Mouse (Mus musculus) heart, postnatal 4 days (tissue): ENCODE results near the gene Lfng. TPM values are rescaled to one million over a fixed set of nuclear protein-coding genes. Genes with fewer than 3 reads are reported as not detected.
A peak's percentile ranks its signal among the peaks of the same experiment; 100 is the strongest.

Source experiments
- DNase-seq: peaks from one replicate; pipeline ENCODE4 v3.0.0; 2021
- total RNA-seq, 2 experiments: library from RNA; stranded (reverse); gene quantifications; 2 replicates each; pipeline ENCODE4 v1.2.3; 2021

The Lfng gene
- total RNA-seq, 2 experiments from 2014 or later = 11.6 to 12.1 TPM

DNA sequence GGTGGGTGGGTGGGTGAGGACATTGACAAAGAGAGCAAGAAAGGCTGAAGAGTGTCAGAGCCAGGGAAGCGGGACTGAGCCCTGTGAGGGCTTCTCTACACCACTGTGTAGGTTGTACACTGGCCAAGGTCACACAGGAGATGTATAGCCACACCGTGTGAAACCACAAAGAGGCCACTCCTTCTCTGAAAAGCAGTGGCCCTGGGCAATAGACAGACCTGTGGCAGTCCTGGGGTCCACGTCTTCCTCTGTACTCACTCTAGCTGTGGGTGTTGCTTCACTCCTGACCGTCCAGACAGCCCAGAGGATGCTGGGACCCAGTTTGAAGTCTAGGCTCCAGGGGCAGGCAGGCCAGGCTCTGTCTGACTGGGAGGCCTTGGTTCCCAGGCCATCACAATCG lies 12.3 kb upstream of the Lfng start:
- no peak for DNase-seq

DNA sequence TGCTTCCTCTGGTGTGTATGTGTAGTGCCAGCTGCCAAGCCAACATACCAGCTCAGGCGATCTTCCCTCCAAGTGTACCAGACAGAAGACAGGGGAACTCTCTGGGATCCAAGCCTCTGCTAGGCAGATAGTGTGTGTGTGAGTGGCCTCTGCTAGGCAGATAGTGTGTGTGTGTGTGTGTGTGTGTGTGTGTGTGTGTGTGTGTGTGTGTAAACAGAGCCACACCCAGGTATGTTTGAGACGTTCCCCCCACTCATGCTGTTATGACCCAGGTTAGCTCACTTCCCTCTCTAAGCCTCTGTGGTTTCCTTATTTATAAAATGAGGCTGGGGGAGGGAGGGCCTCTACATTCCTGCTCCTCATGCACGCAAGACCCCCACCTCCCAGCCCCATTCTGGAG lies 10.7 kb upstream of the Lfng start:
- no peak for DNase-seq

DNA sequence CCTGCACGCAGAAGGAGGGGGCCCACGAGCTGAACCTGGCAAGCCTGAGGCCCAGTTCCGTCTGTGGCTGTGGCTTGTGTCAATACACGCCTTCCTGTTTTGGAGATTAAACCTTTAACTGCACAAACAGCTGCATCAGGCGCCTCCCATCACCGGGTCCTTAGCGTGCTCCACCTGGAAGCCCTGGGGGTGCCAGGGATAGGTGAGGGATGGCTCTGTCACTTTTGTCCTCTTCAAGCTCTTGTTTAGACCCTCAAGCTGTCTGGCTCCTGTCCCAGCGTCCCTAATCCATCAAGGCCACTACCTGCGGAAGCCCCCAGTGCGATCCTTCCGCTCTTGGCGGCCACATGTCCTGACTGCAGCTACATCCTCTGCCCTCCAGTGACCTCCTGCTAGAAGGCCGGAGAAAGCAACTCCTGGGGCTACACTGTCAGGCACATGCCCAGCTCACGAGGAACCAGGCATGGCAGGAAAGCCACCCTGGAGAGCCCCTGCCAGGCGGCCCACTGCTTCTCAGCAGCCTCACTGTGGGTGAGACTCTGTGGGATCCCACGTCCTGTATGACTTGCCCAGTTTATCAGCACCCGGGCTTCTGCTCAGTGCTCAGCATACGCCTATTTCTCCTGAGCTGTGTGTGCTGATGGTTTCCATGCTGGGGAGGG lies 10.1 kb upstream of the Lfng start:
- no peak for DNase-seq

DNA sequence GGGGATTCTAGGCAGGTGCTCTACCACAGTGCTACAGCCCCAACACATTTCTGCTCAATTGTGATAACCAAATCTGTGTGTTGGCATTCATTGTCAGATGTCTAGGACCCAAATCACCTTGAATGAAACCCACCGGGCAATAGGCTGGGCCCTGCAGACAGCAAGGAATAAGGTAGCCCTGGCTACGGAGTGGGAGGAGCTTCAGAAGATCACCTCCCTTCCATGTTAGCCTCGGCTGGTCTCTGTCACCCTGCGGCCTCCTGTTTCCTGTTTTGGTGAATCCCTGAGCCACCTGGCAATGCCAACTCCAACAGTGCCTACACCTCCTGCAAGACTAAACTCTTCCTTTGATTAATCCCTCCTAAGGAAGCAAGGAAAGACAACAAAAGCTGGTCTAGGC lies 9.3 kb upstream of the Lfng start:
- no peak for DNase-seq

DNA sequence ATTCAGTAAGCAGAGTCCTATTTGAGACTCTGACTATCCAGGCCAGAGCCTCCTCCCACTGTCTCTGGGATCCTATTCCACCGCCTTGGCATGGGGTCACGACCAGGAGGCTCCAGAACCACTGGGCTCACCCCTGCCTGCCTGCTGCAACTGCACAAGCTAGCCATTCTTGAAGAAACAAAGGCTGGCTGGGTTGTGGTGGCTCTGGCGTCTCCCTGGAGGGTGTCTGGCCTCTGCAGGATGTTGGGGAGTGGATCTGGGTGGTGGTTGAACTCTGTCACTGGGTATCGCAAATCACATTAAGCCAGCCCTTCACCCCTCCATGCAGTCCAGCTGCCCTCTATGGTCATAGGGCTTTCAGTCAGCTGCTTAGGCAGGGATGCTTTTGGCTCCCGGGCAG lies 7.2 kb upstream of the Lfng start:
- no peak for DNase-seq

DNA sequence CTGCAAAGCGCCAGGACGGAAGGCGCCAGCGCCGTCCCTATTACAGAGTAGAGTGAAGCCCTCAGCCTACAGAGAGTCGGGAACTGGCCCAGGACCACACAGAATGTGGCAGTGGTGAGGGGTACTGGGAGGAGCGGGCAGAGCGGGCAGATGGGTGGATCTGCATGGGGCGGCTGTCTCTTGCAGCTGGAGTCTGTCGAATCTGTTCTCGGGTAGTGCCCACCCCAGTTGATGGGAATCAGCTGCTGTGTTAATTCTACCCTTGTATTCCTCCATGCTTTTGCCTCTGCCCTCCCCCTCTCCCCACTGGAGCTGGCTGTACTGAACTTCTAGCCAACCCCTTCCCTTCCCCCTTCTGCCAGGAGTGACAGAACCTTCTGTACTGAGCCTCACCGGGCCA lies 5.4 kb upstream of the Lfng start:
- DNase-seq = no peak

DNA sequence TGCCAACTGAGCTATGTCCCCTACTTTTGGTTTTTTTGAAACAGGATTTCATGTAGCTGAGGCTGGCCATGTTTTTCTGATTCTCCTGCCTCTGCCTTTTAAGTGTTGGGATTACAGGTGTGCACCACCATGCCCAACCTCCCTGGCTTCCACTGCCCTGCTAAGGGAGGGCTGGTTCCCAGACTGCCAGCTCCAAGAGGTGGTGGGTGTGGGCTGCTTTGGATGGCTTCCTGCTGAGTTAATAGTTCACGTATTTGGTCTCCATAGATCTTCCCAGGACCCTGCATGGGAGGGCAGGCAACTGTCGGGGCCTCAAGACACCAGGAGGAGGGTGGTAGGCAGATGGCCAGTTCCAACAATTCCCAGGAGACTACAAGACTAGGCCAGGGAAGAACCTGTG lies 4.6 kb upstream of the Lfng start:
- DNase-seq = no peak

DNA sequence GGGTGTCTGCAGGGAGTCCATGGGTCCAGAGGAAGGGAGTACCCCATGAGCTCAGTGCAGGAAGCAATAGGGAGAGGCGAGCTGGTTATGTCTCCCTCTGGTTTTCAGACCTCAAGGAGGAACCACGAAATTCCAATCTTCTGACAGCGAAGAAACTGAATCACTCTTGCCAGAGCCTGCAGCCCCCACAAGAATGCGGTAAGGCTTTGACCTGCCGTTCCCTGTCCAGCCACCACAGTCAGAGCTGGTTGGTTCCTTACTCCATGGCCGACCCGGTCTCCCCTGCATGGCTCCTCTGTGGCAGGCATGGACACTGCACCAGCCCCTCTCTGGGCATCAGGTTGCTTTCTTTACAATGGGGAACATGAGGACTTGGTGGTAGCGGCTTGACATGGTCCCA lies 2.7 kb upstream of the Lfng start:
- DNase-seq = peak; percentile 44

DNA sequence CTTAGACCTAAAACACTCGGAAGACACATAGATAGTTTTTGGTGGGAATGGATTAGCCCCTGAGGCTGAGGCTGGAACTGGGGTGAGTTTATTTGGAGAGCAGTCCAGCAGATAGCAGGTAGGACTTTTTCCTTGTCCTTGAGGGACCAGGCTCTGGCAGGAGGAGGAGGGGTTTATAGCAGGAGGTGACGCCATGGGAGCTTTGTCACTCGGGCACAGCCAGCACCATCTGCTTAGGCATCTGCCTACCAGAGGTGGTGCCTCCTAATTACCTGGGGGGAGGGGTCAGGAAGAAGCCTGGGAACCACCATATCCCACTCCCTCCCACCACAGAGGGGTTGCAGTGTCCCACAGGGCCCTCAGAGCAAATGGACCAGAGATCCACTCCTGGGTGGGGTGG lies 1.9 kb upstream of the Lfng start:
- DNase-seq = no peak

DNA sequence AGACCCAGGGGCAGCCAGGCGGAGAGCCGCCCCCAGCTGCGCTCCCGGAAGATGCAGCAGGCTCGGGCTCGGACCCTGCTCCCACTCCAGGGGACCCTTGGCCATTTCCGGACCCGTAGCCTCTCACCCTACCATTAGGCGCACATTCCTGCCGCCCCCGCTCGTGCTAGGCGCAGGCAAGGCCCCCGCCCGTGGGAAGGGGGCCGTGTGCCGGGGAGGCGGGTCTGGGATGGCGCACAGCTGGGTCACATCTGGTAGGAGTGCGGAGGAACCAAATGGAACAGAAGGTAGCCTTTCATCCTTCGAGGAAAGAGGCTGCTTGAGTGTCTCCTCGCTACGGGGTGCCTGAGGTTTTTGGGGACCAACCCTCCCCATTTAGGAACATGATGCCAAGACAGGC lies 734 bp upstream of the Lfng start:
- peak; percentile 59 for DNase-seq

DNA sequence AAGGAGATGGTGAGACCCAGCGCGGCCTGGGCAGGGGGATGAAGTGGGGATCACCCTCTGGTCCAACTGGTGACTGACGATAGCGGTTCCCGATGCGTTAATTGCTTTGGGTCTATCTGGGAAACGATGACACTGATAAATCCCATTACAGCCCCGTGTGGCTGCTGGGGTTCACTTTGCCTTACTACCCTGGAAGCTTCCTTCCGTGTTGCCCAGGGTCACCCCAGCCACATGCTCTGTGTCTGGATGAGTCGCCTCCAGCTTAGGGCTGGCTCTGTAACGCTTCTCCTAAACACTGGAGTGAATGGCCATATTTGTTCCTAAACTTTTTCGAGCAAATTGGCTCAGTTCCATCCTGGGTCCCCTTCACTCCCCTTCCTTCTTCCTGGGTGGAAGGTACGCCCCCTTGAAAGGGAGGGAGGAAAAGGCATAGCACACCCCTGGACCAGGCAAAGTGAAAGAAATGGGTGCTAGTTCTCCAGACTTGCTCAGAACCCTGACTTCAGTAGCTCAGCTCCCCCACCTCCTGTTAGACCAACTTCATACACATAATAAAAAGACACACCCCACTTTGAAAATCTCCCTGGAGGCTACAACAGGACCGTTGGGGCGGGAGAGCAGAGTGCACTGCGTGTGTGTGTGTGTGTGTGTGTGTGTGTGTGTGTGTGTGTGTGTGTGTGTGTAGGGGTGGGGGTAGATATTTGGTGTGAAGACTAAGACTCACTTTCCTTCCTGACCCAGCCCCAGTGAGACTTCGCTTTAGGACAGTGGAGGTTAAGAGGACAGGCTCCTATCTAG lies 915 bp downstream of the Lfng start:
- DNase-seq = no peak

DNA sequence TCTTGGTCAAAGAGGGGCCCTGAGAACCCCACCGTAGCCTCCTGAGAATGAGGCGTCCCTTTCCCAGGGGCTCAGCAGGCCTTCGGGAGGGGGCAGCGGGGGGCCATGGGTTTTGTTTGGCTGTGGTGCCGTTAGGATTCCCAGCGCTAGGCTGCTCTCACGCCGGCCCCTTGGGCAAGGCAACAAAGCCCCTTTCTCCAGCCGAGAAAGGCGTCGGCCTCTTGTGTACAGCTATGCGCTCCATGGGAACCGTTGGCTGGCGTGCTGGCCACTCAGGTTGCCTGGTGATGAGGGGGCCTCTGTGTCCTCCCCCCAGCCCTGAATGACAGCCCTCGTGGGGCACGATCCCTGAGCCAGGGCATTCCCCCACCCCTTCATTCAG lies 1.5 kb downstream of the Lfng start:
- peak; percentile 44 for DNase-seq

DNA sequence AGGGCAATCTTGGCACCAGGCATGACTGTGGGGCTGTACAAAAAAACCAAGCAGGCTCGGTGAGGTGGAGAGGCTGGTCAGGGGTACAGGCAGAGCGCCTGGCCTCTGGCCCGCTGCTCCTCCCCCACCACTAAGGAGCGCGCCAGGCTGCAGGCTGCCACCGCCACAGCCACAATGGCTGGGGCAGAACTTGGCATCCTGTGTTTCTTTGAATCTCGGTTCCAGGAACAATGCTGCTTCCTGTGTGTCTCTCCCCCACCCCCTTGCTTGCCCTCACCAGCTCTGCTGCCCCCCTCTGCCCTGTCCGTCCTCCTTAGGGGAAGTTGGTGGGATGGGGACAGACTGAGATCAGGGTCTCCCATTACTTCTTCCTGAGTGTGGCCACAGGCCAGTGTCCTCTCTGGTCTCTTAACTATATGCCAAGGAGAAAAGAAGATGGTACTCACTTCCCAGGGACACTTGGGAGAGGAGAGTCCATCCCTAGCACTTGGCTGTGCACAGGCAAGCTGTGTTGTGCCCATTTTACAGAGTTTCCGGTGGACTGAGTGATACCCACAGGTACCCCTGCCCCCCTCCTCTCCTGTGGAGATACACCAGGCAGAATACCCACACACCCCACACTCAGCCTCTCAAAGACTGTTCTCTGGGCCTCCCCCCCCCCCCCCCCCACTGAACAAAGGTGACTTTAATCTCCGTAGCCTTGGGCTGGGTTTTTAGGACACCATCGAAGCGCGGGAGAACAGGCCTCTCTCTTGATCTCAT lies 2.6 kb downstream of the Lfng start:
- peak; percentile 54 for DNase-seq

DNA sequence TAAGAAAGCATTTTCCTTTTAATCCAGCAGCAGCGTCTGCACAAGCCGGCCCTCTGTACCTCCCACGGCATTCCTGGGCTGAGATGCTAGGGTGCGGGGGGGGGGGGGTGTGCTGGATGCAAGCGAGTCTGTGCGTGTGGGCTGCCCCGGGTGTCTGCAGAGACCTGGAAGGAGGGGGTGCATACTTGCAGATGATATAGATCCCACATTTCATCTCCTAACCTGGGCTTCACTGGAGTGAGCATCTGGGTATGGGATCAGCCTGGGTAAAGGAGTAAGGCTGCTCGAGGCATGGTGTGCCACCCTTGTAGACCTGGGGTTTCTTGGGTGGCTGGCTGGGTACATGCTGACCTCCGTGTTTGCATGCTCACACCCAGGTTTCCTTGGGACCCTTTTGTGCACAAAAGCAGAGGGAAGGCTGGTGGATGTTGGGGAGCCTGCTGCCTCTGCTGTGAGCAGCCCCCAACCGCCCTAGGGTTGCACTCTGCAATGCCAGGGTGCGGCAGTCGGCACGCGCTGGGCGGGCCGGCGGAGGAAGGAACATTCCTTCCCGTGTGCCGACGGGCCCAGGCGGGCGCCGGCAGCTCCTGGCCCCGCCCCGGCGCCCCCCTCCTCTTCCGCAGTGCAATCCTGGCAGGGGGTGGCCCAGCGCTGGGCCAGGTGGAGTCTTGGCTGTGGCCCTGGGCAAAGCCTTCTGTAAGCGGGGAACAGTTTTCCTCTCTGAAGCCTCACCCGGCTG lies 3.3 kb downstream of the Lfng start:
- peak; percentile 60 for DNase-seq

DNA sequence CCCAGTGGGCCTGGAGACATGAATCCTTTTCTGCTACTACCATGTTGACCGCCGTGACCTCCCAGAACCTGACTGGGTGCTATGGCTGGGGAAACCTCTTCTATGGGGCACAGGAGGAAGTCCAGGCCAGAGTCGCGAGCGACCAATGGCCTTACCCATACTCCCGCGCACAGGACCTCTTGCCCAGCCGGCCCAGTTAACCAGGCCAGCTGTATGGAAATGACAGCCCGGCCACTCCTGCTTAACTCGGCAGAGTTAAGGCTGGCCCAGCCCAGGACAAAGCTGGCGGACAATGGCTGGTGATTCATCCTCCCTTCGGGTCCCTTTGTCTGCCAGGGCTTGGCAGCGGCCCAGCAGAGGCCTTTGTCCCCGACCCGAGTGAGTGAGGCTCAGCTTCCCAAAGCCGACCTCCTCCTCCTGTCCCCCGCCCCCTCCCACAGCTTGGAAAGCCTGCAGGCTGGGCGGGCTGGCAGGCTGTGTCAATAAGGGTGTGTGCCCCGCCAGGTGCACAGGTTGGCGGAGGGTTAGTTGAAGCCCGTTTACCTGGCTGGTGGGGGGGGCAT lies 4.0 kb downstream of the Lfng start:
- peak; percentile 90 for DNase-seq

DNA sequence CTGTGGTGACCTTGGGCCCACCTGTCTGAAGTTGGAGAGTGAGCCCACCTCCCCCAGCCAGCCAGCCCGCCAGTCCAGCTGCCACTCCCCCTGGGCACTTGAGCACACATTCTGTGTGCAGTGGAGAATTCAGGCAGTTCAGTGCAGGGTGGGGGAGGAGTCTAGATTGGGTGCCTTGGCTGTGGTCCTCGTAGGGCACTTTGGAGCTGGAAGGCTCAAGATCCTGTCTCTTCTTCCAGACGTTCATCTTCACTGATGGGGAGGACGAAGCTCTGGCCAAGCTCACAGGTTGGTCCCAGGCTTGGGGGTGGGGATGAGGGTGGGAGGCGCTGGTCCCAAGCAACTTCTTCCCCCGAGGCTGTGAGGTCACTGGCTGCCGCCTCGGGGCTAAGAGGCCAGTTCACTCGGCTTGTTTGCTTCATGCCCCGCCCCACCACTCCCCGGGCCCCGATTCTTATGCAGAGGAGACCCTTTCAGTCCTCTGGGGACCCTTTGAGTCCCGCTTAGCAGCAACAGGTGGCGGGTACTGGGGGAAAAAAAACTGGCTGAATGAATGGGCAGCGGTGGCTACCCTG lies 4.6 kb downstream of the Lfng start:
- DNase-seq = no peak

DNA sequence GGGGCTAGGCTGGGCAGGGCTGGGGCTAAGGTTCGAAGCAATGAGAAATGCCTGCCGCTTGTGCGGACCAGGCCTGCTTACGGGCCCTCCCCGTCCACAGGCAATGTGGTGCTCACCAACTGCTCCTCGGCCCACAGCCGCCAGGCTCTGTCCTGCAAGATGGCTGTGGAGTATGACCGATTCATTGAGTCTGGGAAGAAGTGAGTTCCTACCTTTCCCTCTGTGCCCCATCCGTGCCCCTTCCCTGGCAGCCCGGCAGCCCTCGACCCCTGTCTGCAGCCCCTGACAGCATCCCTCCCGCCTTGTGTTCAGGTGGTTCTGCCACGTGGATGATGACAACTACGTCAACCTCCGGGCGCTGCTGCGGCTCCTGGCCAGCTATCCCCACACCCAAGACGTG lies 5.1 kb downstream of the Lfng start:
- no peak for DNase-seq

DNA sequence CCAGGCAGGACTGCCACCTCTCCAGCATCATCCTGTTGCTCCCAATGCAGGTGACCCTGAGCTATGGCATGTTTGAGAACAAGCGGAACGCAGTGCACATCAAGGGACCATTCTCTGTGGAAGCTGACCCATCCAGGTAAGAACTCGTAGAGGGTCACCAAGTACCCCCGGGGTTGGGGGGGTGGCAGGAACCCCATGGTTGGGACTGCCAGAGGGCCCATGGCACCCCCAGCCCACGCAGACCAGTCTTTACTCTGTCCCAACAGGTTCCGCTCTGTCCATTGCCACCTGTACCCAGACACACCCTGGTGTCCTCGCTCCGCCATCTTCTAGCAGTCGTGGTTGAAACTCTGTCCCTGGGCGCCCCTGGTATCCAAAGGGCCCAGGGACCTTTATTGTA lies 7.0 kb downstream of the Lfng start:
- no peak for DNase-seq

DNA sequence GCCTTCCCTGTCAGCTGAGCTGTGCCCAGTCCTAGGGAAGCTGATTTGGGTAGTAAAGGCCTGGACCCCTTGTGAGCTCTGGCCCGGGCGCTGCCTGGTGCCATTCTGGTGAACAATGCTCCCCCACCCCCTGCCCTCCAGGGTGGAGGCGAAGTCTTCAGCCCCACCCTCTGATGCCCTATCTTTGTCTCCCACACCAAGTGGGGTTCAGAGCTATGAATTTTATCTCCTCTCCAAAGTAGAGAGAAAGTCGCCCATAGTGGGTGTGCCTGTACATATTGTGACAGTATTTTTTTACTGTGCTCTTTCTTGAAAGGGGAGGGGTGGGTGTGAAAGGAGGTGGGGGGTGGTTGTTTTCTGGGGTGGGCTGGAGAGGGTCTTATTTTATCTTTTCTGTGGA lies 7.7 kb downstream of the Lfng start:
- no peak for DNase-seq

DNA sequence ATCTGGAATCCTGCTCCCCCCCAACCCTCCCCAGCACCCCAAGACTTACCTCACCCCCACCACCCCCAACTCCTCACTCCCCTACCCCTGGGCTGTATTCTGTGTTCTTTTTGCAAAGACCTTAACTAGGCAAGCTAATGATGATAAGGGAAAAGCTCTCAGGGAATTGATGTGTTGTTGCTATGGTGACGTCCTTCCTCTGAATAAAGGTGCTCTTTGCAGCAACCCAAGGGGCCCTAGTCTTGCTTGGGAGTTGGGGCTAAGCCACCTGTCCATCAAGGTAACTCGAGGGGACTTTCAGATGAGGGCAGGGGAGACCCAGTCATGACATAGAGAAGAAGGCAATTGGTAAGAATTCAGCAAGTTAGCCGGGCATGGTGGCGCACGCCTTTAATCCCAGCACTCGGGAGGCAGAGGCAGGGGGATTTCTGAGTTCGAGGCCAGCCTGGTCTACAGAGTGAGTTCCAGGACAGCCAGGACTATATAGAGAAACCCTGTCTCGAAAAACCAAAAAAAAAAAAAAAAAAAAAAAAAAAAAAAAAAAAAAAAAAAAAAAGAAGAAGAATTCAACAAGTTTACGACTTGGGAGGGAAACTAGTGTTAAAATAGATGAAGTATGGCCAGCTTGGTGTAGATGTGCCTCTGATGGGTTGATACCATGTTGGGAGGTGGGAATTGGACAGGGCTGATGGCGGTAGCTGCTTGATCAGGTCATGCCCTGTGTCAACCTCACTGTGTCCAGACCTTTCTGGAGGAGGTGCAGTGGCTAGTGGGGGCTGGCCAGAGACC lies 8.4 kb downstream of the Lfng start:
- DNase-seq = no peak

DNA sequence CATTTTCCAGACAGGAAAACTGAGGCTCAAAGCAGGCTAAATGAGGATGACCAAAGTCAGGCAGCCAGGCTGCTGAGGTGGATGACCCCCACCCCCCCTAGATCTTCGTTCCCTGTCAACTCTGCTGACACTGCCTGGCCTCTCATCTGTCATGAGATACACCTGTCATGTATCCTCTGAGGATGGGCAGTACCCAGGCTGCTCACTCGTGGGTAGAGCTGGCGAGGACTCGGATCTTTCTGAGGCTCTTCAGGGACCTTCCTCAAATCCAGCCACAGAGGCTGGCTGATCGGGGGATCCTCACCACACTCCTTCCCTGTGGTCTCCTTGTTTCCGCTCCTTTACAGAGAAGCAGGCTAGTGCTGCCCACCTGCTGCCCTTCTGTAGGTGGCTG lies 9.0 kb downstream of the Lfng start:
- no peak for DNase-seq
